Mouse (Mus musculus) mammary gland, adult 2 months (tissue): ENCODE results near the gene Ikbke. TPM values are rescaled to one million over a fixed set of nuclear protein-coding genes. Genes with fewer than 3 reads are reported as not detected.

Source experiments
- polyA plus RNA-seq: library from polyadenylated mRNA; depleted of rRNA; stranded (reverse); fragments of >200 nt; gene quantifications from 2 replicates; pipeline ENCODE4 v1.2.3, GENCODE M21; 2012; ENCODE audit warnings: low replicate concordance; rRNA removed

Gene Ikbke
- polyA plus RNA-seq, result 43.0 and 44.2 TPM in 2 replicates

DNA sequence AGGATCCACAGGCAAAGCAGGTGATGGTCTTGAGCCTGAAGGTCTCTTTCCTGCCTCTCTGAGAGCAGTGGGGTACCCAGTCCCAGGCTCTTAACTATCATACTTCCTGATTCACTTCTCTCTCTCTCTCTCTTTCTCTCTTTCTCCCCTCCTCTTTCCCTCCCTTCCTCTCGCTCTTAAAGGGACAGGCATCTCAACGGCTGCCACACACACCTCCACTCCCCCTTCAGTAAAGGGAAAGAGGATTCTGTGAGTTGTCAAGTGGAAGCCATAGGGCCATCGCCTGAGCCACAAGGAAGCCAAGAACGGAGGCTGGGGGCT is at the start of gene Ikbke:
Gene Ikbke, minus strand, starts transcription at position 151 of the 321 bp plus-strand sequence.

DNA sequence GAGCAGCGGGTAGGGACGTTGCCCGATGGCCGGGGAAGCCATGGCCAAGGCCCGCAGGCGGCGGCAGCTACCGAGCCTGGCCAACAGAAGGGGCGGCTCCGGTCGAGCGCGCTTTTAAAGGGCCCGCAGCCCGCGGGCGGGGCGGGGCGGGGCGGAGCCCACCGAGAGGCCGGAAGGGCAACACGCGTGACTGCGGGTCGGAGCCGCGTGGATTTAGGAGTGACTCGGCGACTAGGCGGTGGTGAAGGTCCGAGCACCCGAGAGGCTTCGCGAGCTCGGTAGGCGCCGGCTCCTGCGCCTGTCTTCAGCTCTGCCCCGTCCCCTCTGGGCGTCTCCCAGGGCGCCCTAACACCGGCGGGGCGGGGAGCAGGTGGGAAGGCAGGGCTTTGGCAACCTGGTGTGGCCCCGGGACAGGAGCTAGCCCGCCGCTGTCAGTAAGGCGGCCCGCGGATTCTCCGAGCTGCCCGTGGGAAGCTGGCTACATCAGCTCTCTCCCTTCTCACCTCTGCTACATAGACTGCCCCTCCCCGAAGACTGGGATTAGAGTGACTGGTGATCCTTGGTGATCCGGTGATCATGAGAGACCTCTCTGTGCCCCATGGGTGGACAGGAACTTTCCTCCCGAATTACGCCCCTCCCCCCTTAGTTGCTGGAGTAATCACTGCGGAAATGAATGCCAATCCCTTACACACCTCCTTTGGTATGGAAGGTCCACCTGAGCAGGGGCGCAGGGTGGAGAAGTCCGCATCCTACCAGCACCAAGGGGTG is 34.1 kb downstream of the Ikbke start, which contains the start of gene Rassf5:
Gene Rassf5, minus strand, starts transcription at position 170 of the 768 bp plus-strand sequence.

Other genes starting within 250 kb of the Ikbke start
- gene Mapkapk2, start 181.8 kb downstream of the Ikbke start, polyA plus RNA-seq, result 95.0 and 132 TPM in 2 replicates
- 0.98 and 1.3 TPM in 2 replicates for gene Dyrk3, start 141.3 kb downstream of the Ikbke start, polyA plus RNA-seq
- gene Eif2d, start 126.4 kb downstream of the Ikbke start, polyA plus RNA-seq, result 24.8 and 36.6 TPM in 2 replicates
- gene Rassf5, start 34.3 kb downstream of the Ikbke start, polyA plus RNA-seq, result 17.5 and 23.3 TPM in 2 replicates
- gene Srgap2, start 247.7 kb upstream of the Ikbke start, polyA plus RNA-seq, result 21.9 and 23.1 TPM in 2 replicates
- gene Fam72a, start 248.3 kb upstream of the Ikbke start, polyA plus RNA-seq, result 0.12 and 0.29 TPM in 2 replicates